ENCODE assay signal across 24 mouse cellular contexts in genomic region chr10:8009855-8010254, GRCm38 (mm10). TPM values are rescaled to one million over a fixed set of nuclear protein-coding genes. Genes with fewer than 3 reads are reported as not detected.
DNase-seq lines count a peak whose midpoint lies in the region; ATAC-seq and TF ChIP-seq lines count a peak whose summit lies in the region.
"Had no signal": no experiment of that assay in that cellular context is flagged by ENCODE, and none has a peak within 500 bp of the region (broad histone marks: within the 10 kb centered on the region; RNA-seq: fewer than 3 reads in every experiment).

No protein-coding gene starts in this region.

- H3K27ac ChIP-seq in kidney, adult 2 months (ENCODE audit: insufficient read depth, low read depth, low read length), result no peak overlapping the region
- H3K27ac ChIP-seq: embryonic facial prominence, embryonic 15.5 days; forebrain, embryonic 10.5 days; heart, embryonic 13.5 days; layer of hippocampus, adult 2 months; liver, embryonic 13.5 days; neural tube, embryonic 13.5 days had no signal

- peak; percentile 78 for ATAC-seq in megakaryocyte, adult 5-6 weeks (ENCODE audit: poor library complexity, severe bottlenecking)
- no peak for ATAC-seq in erythroblast, adult 5-6 weeks (replicated peaks; ENCODE audit: low FRiP score, poor library complexity, severe bottlenecking)
- ATAC-seq: forebrain, postnatal 0 days; hindbrain, embryonic 16.5 days had no signal

- peak; percentile 2 for DNase-seq in kidney, adult 2 months
- DNase-seq in kidney, postnatal 4 days, result no peak
- DNase-seq in spleen, postnatal 36 days (ENCODE audit: low spot score in 2 of 2), result peak; percentile 41 to 48
- DNase-seq in spleen, postnatal 10 days (ENCODE audit: low spot score in 2 of 2), result no peak
- DNase-seq in adrenal gland, adult 8-10 months, result no peak
- no peak for DNase-seq in urinary bladder, postnatal 25 days (ENCODE audit: low spot score)
- DNase-seq: adrenal gland, adult 2 months; cerebellum, postnatal 25 days; forebrain, postnatal 0 days; heart, postnatal 36 days; kidney, adult 11 months; kidney, postnatal 10 days; liver, embryonic 13.5 days; right cerebral cortex, postnatal 14 days; spleen, adult 18-20 months; thymus, adult 2 months had no signal

- 85% methylated on average over 1 of the region's 1 CpGs for WGBS in kidney, adult 2 months

- H3K4me3 ChIP-seq in kidney, adult 2 months (ENCODE audit: insufficient read depth, low read depth, low read length), result no peak overlapping the region
- H3K4me3 ChIP-seq: embryonic facial prominence, embryonic 15.5 days; forebrain, embryonic 10.5 days; heart, embryonic 13.5 days; layer of hippocampus, adult 2 months; liver, embryonic 13.5 days; neural tube, embryonic 13.5 days had no signal

- TF ChIP-seq CTCF in kidney, adult 2 months (conservative IDR thresholded peaks at IDR 0.05; ENCODE audit: insufficient read depth, insufficient read length, low read depth, low read length), result no peak

- H3K27me3 ChIP-seq in kidney, adult 2 months (replicated peaks; ENCODE audit: control insufficient read depth, insufficient read depth, low read length), result no peaks in the 10 kb centered on the region
- H3K27me3 ChIP-seq: embryonic facial prominence, embryonic 15.5 days; heart, embryonic 13.5 days; liver, embryonic 13.5 days; neural tube, embryonic 13.5 days had no signal

- TF ChIP-seq POLR2A in kidney, adult 2 months (IDR thresholded peaks at IDR 0.05; ENCODE audit: low read depth, low read length), result no peak

- no peaks in the 10 kb centered on the region for H3K36me3 ChIP-seq in kidney, adult 2 months (ENCODE audit: control insufficient read depth, insufficient read depth, low read length)
- H3K36me3 ChIP-seq: embryonic facial prominence, embryonic 15.5 days; forebrain, embryonic 10.5 days; heart, embryonic 13.5 days; liver, embryonic 13.5 days; neural tube, embryonic 13.5 days had no signal

- no peaks in the 10 kb centered on the region for H3K4me1 ChIP-seq in kidney, adult 2 months (ENCODE audit: control insufficient read depth, insufficient read depth, low read length)
- H3K4me1 ChIP-seq: embryonic facial prominence, embryonic 15.5 days; neural tube, embryonic 13.5 days had no signal

RNA-seq across cellular contexts. Expression of gene Tab2, which starts 53.8 kb away (rescaled TPM):
- polyA plus RNA-seq in kidney, adult 2 months (2012; rRNA removed), result 35.8 and 44.1 TPM in 2 replicates
- 290 and 301 TPM in 2 replicates for total RNA-seq in megakaryocyte, adult 5-6 weeks (2015)
- 105 and 120 TPM in 2 replicates for total RNA-seq in megakaryocyte, adult 5-6 weeks (2017)
- 106 and 110 TPM in 2 replicates for total RNA-seq in erythroblast, adult 5-6 weeks (2015; ENCODE audit: low replicate concordance)
- 63.7 and 88.3 TPM in 2 replicates for total RNA-seq in erythroblast, adult 5-6 weeks (2017; ENCODE audit: low replicate concordance)
- total RNA-seq in adrenal gland, adult 8-10 months (2022), result 10 to 100 TPM; 43.7 to 54.0 (median 50.3) TPM

Comparison
In these comparisons a context has a peak if more than half of its experiments do, and no peak if none do; other contexts are left out.
1. DNase-seq: peak in kidney, adult 2 months (single experiment) and spleen, postnatal 36 days (2 of 2); none in kidney, postnatal 4 days (0 of 2), spleen, postnatal 10 days (0 of 2), adrenal gland, adult 8-10 months (single experiment) and urinary bladder, postnatal 25 days (single experiment).